Mouse (Mus musculus): Measurements from ENCODE around the gene Eps15.

GRCm38 (mm10) chr4:109394314-109395074 is 114.4 kb downstream of the Eps15 start:
- TF ChIP-seq CHD2 (IDR thresholded peaks at IDR 0.05; ENCODE audit: low read depth, low read length) (no peak), ZC3H11A (IDR thresholded peaks at IDR 0.05; ENCODE audit: borderline replicate concordance, low read depth, low read length) (no peak), ZNF384 (IDR thresholded peaks at IDR 0.05; ENCODE audit: low read depth, low read length) (no peak), MAFK (IDR thresholded peaks at IDR 0.05; ENCODE audit: insufficient read depth, low read depth, low read length) (no peak)

Data from ES-E14 (cell line).